Mouse (Mus musculus): ENCODE results near the gene Aoc2.
A peak's percentile ranks its signal among the peaks of the same experiment; 100 is the strongest.
"Not testable (repeated sequence)": the region's sequence is repeated elsewhere in the genome, so short reads cannot be mapped to it uniquely, and the experiment has no call there.

Aoc2 gene

GRCm38 (mm10) chr11:101315665-101316500 lies 9.0 kb upstream of the Aoc2 start, which contains the start of gene Psme3:
TSS of gene Psme3 (plus strand) at chr11:101316213.
- peak; percentile 96 for DNase-seq (ENCODE audit: low read depth)

- peak; percentile 75 for DNase-seq (ENCODE audit: low read depth)
These were observed 8.4 kb upstream of the Aoc2 start for GRCm38 (mm10) chr11:101316501-101316917.

GRCm38 (mm10) chr11:101323609-101324008 lies 1.3 kb upstream of the Aoc2 start:
- peak; percentile 51 for DNase-seq (ENCODE audit: low read depth)

DNA sequence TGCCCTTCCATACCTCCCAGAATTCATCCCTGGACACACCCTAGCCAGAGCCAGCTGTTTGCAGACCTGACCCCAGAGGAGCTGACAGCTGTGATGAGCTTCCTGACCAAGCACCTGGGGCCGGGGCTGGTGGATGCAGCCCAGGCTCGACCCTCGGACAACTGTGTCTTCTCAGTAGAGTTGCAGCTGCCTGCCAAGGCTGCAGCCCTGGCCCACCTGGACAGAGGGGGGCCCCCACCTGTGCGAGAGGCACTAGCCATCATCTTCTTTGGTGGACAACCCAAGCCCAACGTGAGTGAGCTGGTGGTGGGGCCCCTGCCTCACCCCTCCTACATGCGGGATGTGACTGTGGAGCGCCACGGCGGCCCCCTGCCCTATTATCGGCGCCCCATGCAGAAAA lies 338 bp downstream of the Aoc2 start:
- DNase-seq (ENCODE audit: low read depth), result not testable (repeated sequence)

- no peak for DNase-seq (ENCODE audit: low read depth)
These were observed 1.3 kb downstream of the Aoc2 start for GRCm38 (mm10) chr11:101326147-101326546.

- DNase-seq (ENCODE audit: low read depth), result no peak
These were observed 2.4 kb downstream of the Aoc2 start for GRCm38 (mm10) chr11:101327311-101327710.

DNA sequence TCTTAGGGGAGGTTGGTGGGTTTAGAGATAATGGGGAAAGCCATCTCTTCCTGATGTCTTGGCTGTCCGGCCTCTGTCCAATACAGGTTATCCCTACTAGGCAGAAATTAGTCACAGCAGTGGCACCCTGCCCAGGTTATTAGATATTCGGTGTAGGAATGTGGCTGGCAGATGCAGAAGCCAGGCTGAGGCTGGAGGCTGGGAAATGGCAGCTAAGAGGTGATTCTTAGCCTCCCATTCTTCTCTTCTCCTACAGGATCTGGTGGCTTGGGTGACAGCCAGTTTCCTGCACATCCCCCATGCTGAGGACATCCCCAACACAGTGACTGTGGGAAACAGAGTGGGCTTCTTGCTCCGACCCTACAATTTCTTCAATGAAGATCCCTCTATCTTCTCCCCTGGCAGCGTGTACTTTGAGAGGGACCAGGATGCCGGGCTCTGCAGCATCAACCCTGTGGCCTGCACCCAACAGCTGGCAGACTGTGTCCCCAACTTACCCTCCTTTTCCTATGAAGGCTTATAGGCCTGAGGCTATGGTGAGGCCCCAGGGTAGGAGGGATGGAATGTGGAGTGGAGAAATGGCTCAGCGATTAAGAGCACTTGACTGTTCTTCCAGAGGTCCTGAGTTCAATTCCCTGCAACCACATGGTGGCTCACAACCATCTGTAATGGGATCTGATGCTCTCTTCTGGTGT lies 4.2 kb downstream of the Aoc2 start:
- DNase-seq (ENCODE audit: low read depth), result no peak

GRCm38 (mm10) chr11:101330371-101330924 lies 5.6 kb downstream of the Aoc2 start, which contains the start of gene Aoc3:
TSS of gene Aoc3 (plus strand) at chr11:101330605.
- no peak for DNase-seq (ENCODE audit: low read depth)

DNA sequence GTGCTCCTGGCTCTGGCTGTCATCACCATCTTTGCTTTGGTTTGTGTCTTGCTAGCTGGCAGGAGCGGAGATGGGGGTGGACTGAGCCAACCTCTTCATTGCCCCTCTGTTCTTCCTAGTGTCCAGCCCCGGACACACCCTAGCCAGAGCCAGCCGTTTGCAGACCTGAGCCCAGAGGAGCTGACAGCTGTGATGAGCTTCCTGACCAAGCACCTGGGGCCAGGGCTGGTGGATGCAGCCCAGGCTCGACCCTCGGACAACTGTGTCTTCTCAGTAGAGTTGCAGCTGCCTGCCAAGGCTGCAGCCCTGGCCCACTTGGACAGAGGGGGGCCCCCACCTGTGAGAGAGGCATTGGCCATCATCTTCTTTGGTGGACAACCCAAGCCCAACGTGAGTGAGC lies 6.1 kb downstream of the Aoc2 start:
- not testable (repeated sequence) for DNase-seq (ENCODE audit: low read depth)

- DNase-seq (ENCODE audit: low read depth), result no peak
These were observed 7.7 kb downstream of the Aoc2 start for GRCm38 (mm10) chr11:101332537-101332936.

GRCm38 (mm10) chr11:101334023-101334422 lies 9.2 kb downstream of the Aoc2 start:
- no peak for DNase-seq (ENCODE audit: low read depth)

DNA sequence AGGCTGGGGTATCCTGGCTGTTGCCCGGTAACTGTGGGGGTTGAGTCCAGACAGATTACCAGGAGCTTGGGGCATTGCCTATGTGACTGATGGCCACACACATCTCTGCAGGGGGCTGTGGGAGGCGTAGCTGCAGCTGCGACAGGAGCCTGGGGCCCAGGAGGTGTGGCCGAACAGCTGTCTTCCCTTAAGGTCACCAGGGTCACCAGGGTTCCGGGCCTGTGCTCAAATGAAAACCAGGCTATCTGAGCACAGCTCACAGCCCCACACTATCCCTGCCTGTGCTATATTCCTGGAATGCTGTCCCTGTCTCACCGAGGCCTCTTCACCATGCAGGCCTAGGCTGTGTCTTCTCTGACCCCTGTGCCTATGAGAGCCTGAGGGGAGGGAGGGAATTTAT lies 9.7 kb downstream of the Aoc2 start:
- DNase-seq (ENCODE audit: low read depth), result no peak

GRCm38 (mm10) chr11:101335685-101336084 lies 10.8 kb downstream of the Aoc2 start:
- no peak for DNase-seq (ENCODE audit: low read depth)

- DNase-seq (ENCODE audit: low read depth), result peak; percentile 47
These were observed 13.4 kb downstream of the Aoc2 start for GRCm38 (mm10) chr11:101338123-101338760.

GRCm38 (mm10) chr11:101347083-101347775 lies 22.4 kb downstream of the Aoc2 start:
- DNase-seq (ENCODE audit: low read depth), result no peak

- DNase-seq (ENCODE audit: low read depth), result no peak
These were observed 23.9 kb downstream of the Aoc2 start for GRCm38 (mm10) chr11:101348774-101349173.

DNA sequence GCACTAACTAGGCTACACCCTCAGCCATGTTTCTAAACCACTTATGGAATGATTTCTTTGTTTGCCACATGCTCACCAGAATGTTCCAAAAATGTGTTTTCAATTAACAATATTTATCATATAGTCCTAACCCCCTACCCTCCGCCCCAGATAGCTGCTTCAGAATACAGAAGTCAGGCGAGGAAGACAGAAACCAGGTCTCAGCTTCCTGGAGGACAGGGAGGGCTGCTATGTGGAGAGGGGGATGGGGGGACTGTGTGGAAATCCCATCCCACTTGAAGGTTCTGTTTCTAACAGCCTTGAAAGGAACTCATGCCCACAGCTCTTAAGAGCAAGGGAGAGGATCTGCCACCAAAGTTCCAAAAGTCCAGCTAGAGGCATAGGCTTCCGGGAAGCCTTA lies 24.4 kb downstream of the Aoc2 start:
- no peak for DNase-seq (ENCODE audit: low read depth)

- DNase-seq (ENCODE audit: low read depth), result no peak
These were observed 26.3 kb downstream of the Aoc2 start for GRCm38 (mm10) chr11:101351100-101351720.

DNA sequence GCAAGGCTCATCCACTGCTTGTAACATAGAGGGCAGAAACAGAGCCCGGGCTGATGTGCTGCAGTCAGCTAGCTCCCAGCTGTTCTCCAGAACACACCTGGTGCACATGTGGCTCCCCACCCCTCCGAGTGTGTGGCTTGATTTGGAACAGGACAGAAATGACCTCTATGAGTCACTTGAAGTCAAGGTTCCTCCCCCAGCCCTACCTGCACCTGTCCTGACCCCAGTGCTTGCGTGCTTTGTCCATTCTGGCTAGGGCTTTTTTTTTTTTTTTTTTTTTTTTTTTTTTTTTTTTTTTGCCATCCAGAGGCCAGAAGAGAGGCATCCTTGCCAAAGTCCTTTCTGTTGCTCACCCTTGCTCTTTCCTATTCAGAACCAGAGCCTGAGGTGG lies 26.9 kb downstream of the Aoc2 start:
- no peak for DNase-seq (ENCODE audit: low read depth)

GRCm38 (mm10) chr11:101353436-101353835 lies 28.6 kb downstream of the Aoc2 start:
- DNase-seq (ENCODE audit: low read depth), result no peak

DNA sequence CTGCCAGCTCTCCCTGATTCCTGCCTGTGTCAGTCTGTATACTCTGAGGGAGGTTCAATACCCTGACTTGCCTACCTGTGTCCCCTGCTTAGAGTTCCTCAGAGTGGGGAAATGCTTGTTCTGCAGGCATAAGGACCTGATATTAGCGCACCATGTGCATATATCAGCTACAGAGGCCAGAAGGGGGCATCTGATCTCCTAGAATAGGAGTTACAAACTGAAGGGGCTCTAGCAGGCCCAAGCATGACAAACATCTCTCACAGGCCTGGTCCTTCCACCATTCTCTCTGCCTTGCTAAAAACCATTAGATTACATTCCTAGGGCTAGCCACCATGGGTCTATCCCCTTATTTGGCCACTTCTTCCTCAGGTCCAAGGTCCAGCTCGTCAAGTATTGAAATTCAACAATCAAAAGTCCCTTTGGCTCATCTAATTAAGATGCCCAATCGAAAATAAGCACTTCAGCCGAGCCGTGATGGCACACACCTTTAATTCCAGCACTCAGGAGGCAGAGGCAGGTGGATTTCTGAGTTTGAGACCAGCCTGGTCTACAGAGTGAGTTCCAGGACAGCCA lies 29.7 kb downstream of the Aoc2 start:
- DNase-seq (ENCODE audit: low read depth), result no peak
